Mouse (Mus musculus) megakaryocyte, embryonic 14.5 days (primary cell): ENCODE measurements around the gene 1700024B05Rik. TPM values are rescaled to one million over a fixed set of nuclear protein-coding genes. Genes with fewer than 3 reads are reported as not detected.
"Not testable (repeated sequence)": the region's sequence is repeated elsewhere in the genome, so short reads cannot be mapped to it uniquely, and the experiment has no call there.

ENCODE experiments used
- H3K27me3 ChIP-seq: replicated peaks from 2 replicates; pipeline ENCODE3; 2012; ENCODE audit warnings: inconsistent platforms
- H3K36me3 ChIP-seq: replicated peaks from 2 replicates; pipeline ENCODE3; 2012; ENCODE audit warnings: low read length, inconsistent platforms, mixed read lengths
- H3K4me1 ChIP-seq: 2 replicates; pipeline ENCODE4 v1.6.1; 2012; ENCODE audit warnings: inconsistent platforms
- H3K4me3 ChIP-seq: replicated peaks from 2 replicates; pipeline ENCODE3; 2012; ENCODE audit warnings: moderate library complexity, mild to moderate bottlenecking, inconsistent platforms
- H3K9me3 ChIP-seq: 2 replicates; pipeline ENCODE4 v1.6.1; 2012; ENCODE audit warnings: inconsistent platforms
- polyA plus RNA-seq: library from polyadenylated mRNA; stranded (reverse); fragments of >175 nt; gene quantifications from 2 replicates; pipeline ENCODE4 v1.2.3, GENCODE M21; 2012; ENCODE audit warnings: low replicate concordance; ENCODE audit not compliant: insufficient read depth

Gene 1700024B05Rik
- not detected in 2 replicates for polyA plus RNA-seq

DNA sequence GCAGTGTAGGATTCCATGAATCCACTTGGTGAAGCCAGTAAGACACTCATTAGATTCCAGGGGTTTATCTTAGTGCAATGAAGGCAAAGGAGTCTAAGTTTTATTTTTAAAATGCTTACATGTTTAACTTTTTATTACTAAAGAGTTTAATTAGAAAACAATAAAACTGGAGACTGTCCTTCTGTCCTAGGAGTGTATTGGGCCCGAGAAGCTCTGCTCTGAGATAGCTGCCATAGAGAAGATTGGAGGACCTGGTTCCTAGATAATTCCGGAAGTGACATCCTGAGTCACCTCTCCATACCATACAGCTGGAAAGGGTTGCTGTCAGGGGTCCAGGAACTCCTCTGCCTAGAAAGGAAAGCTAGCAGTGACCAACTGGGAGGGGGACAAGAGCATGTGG is at the start of gene 1700024B05Rik:
Gene 1700024B05Rik, plus strand, starts transcription at position 301 of the 400 bp plus-strand sequence.
- H3K4me1 ChIP-seq, H3K9me3 ChIP-seq, H3K4me3 ChIP-seq, H3K27me3 ChIP-seq, H3K36me3 ChIP-seq: not testable (repeated sequence)

- not testable (repeated sequence) for H3K4me3 ChIP-seq, H3K27me3 ChIP-seq, H3K4me1 ChIP-seq, H3K9me3 ChIP-seq, H3K36me3 ChIP-seq
Measured at GRCm38 (mm10) chr14:41907190-41907589, 36.6 kb upstream of the 1700024B05Rik start, which contains the start of gene Gm7980. Gene Gm7980, minus strand, starts transcription at chr14:41907290.

GRCm38 (mm10) chr14:41924649-41925048 is 19.1 kb upstream of the 1700024B05Rik start, which contains the start of gene 1700049E17Rik1:
Gene 1700049E17Rik1, plus strand, starts transcription at chr14:41924949.
- not testable (repeated sequence) for H3K4me3 ChIP-seq, H3K27me3 ChIP-seq

GRCm38 (mm10) chr14:41964095-41964494 is 20.3 kb downstream of the 1700024B05Rik start:
- peaks cover 11% of the 10 kb centered on the region for H3K9me3 ChIP-seq
- not testable (repeated sequence) for H3K27me3 ChIP-seq, H3K4me3 ChIP-seq

More at GRCm38 (mm10) chr14:41924649-41925048, 19.1 kb upstream of the 1700024B05Rik start, which contains the start of gene 1700049E17Rik1:
- H3K9me3 ChIP-seq, H3K4me1 ChIP-seq, H3K36me3 ChIP-seq: not testable (repeated sequence)

DNA sequence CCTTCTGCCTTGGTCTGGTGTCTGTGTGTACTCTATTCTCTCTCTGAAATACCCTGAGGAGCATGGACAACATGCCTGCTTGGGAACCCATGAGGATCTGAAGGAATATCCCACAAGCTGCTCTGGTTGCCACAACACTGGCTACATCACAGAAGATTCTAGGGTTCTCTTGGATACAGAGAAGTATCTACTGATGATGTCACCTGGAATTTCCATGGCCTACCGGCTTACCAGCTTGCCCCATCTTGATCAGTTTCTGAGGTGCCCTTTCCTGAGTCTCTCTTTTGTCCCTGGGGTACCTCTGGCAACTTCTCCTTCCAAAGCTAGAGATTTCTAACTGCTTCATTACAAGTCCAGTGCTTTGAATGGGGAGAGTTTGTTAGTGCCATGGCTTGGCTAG is 24.0 kb downstream of the 1700024B05Rik start, which contains the start of gene Gm6401:
Gene Gm6401, minus strand, starts transcription at position 101 of the 400 bp plus-strand sequence.
- H3K4me3 ChIP-seq, H3K4me1 ChIP-seq, H3K27me3 ChIP-seq, H3K36me3 ChIP-seq: not testable (repeated sequence)
- H3K9me3 ChIP-seq: peaks cover 11% of the 10 kb centered on the region

More at GRCm38 (mm10) chr14:41964095-41964494, 20.3 kb downstream of the 1700024B05Rik start:
- not testable (repeated sequence) for H3K4me1 ChIP-seq, H3K36me3 ChIP-seq

DNA sequence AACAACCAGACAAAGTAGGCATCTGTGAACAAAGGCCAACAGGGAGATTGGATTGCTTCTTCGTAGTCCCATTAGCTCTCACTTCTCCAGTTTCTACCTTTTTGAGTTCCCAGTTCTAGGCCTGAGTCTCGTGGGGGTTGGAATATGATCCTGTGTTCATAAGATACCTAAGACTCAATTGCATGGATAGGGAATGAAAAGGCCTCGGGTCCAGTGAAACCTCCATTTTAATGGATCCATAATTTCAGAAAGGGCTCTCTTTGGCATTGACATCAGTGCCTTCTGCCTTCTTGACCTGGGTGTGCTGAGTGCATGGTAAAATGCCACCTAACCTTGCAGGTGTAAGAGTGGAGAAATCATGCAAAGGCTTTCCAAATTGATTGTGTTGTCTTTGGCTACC is 24.8 kb downstream of the 1700024B05Rik start:
- not testable (repeated sequence) for H3K36me3 ChIP-seq, H3K4me1 ChIP-seq, H3K4me3 ChIP-seq, H3K27me3 ChIP-seq
- peaks cover 11% of the 10 kb centered on the region for H3K9me3 ChIP-seq

DNA sequence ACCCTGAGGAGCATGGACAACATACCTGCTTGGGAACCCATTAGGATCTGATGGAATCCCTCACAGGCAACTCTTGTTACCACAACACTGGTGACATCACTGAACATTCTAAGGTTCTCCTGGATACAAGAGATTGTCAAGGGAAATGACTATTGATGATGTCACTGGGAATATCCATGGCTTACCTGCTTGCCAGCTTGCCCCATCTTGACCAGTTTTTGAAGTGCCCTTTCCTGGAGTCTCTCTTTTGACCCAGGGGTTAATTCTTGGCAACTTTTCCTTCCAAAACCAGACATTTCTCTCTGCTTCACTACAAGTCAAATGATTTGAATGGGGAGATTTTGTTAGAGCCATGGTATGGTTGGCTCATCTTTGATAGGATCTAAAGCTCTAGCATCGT is 39.4 kb downstream of the 1700024B05Rik start, which contains the start of gene Gm3543:
Gene Gm3543, minus strand, starts transcription at position 101 of the 400 bp plus-strand sequence.
- not testable (repeated sequence) for H3K27me3 ChIP-seq, H3K4me3 ChIP-seq, H3K4me1 ChIP-seq, H3K9me3 ChIP-seq, H3K36me3 ChIP-seq

Other genes with a start within 250 kb of the 1700024B05Rik start
- gene Gm8068, start 242.1 kb upstream of the 1700024B05Rik start, polyA plus RNA-seq: not detected in 2 replicates
- not detected in 2 replicates for gene Gm7929, start 193.4 kb upstream of the 1700024B05Rik start, polyA plus RNA-seq
- not detected in 2 replicates for gene Gm47189, start 171.6 kb upstream of the 1700024B05Rik start, polyA plus RNA-seq
- gene Gm7980, start 36.7 kb upstream of the 1700024B05Rik start, polyA plus RNA-seq: not detected in 2 replicates
- gene 1700049E17Rik1, start 19.0 kb upstream of the 1700024B05Rik start, polyA plus RNA-seq: not detected in 2 replicates
- gene Gm6401, start 23.9 kb downstream of the 1700024B05Rik start, polyA plus RNA-seq: not detected in 2 replicates
- not detected in 2 replicates for gene Gm3543, start 39.3 kb downstream of the 1700024B05Rik start, polyA plus RNA-seq
- not detected in 2 replicates for gene Gm7951, start 173.4 kb downstream of the 1700024B05Rik start, polyA plus RNA-seq
- gene Gm17027, start 218.6 kb downstream of the 1700024B05Rik start, polyA plus RNA-seq: not detected in 2 replicates
- not detected in 2 replicates for gene Gm3573, start 246.8 kb downstream of the 1700024B05Rik start, polyA plus RNA-seq